Mouse (Mus musculus): ENCODE results near the gene Adam25. TPM values are rescaled to one million over a fixed set of nuclear protein-coding genes. Genes with fewer than 3 reads are reported as not detected.
"Not testable (repeated sequence)": the region's sequence is repeated elsewhere in the genome, so short reads cannot be mapped to it uniquely, and the experiment has no call there.

Adam25 gene
- polyA plus RNA-seq (2016; fragmentation: Nextera tagmentation; extraction: Ambion mirVana) = not detected in 2 replicates

- H3K4me1 ChIP-seq; DNase-seq (ENCODE audit: low spot score); H3K27ac ChIP-seq (replicated peaks); H3K36me3 ChIP-seq; H3K27me3 ChIP-seq (ENCODE audit: low read depth, poor library complexity, severe bottlenecking); H3K4me3 ChIP-seq; H3K9me3 ChIP-seq (replicated peaks): not testable (repeated sequence)
- 66% methylated on average over 1 of the region's 1 CpGs for WGBS
Measured at GRCm38 (mm10) chr8:40751908-40752307, at the start of gene Adam25. TSS of gene Adam25 (plus strand) at chr8:40752208.

- not testable (repeated sequence) for H3K27ac ChIP-seq (replicated peaks); H3K4me3 ChIP-seq; DNase-seq (ENCODE audit: low spot score); H3K9me3 ChIP-seq (replicated peaks); H3K36me3 ChIP-seq; H3K4me1 ChIP-seq; H3K27me3 ChIP-seq (ENCODE audit: low read depth, poor library complexity, severe bottlenecking)
- 90% methylated on average over 4 of the region's 4 CpGs for WGBS
Measured at GRCm38 (mm10) chr8:40715406-40715805, 36.6 kb upstream of the Adam25 start.

GRCm38 (mm10) chr8:40715986-40716385 is 36.0 kb upstream of the Adam25 start:
- Histone ChIP-seq H3K27me3 (ENCODE audit: low read depth, poor library complexity, severe bottlenecking) (no peaks in the 10 kb centered on the region), H3K27ac (replicated peaks) (no peak overlapping the region), H3K4me3 (no peak overlapping the region), H3K36me3 (no peaks in the 10 kb centered on the region), H3K4me1 (no peaks in the 10 kb centered on the region), H3K9me3 (replicated peaks) (peaks cover 8% of the 10 kb centered on the region)
- WGBS = 84% methylated on average over 7 of the region's 7 CpGs
- no peak for DNase-seq (ENCODE audit: low spot score)

GRCm38 (mm10) chr8:40783320-40783719 is 31.3 kb downstream of the Adam25 start:
- DNase-seq (ENCODE audit: low spot score) = no peak
- Histone ChIP-seq H3K27me3 (ENCODE audit: low read depth, poor library complexity, severe bottlenecking) (no peaks in the 10 kb centered on the region), H3K4me3 (no peak overlapping the region), H3K27ac (replicated peaks) (no peak overlapping the region), H3K36me3 (no peaks in the 10 kb centered on the region), H3K9me3 (replicated peaks) (no peaks in the 10 kb centered on the region), H3K4me1 (no peaks in the 10 kb centered on the region)

GRCm38 (mm10) chr8:40792973-40793372 is 41.0 kb downstream of the Adam25 start, which contains the start of gene Adam20:
TSS of gene Adam20 (plus strand) at chr8:40793273.
- H3K27ac ChIP-seq (replicated peaks); H3K9me3 ChIP-seq (replicated peaks); H3K4me3 ChIP-seq; H3K36me3 ChIP-seq; H3K27me3 ChIP-seq (ENCODE audit: low read depth, poor library complexity, severe bottlenecking); DNase-seq (ENCODE audit: low spot score); H3K4me1 ChIP-seq: not testable (repeated sequence)
- 76% methylated on average over 1 of the region's 1 CpGs for WGBS

- H3K27me3 ChIP-seq (ENCODE audit: low read depth, poor library complexity, severe bottlenecking) = no peaks in the 10 kb centered on the region
- no peak for DNase-seq (ENCODE audit: low spot score)
Measured at GRCm38 (mm10) chr8:40803379-40804079, 51.5 kb downstream of the Adam25 start.

More at GRCm38 (mm10) chr8:40803379-40804079, 51.5 kb downstream of the Adam25 start:
- no peak overlapping the region for H3K4me3 ChIP-seq
- WGBS = 84% methylated on average over 2 of the region's 2 CpGs
- no peaks in the 10 kb centered on the region for H3K9me3 ChIP-seq (replicated peaks)
- no peaks in the 10 kb centered on the region for H3K36me3 ChIP-seq
- no peak overlapping the region for H3K27ac ChIP-seq (replicated peaks)
- no peaks in the 10 kb centered on the region for H3K4me1 ChIP-seq

Other genes with a start within 250 kb of the Adam25 start
- not detected in 2 replicates for gene Adam24, start 77.1 kb upstream of the Adam25 start, polyA plus RNA-seq (2016; fragmentation: Nextera tagmentation; extraction: Ambion mirVana)
- not detected in 2 replicates for gene Adam20, start 41.1 kb downstream of the Adam25 start, polyA plus RNA-seq (2016; fragmentation: Nextera tagmentation; extraction: Ambion mirVana)
- not detected in 2 replicates for gene Adam39, start 70.8 kb downstream of the Adam25 start, polyA plus RNA-seq (2016; fragmentation: Nextera tagmentation; extraction: Ambion mirVana)